Comparison of ENCODE assay signal across 20 mouse cellular contexts in the genomic region with DNA sequence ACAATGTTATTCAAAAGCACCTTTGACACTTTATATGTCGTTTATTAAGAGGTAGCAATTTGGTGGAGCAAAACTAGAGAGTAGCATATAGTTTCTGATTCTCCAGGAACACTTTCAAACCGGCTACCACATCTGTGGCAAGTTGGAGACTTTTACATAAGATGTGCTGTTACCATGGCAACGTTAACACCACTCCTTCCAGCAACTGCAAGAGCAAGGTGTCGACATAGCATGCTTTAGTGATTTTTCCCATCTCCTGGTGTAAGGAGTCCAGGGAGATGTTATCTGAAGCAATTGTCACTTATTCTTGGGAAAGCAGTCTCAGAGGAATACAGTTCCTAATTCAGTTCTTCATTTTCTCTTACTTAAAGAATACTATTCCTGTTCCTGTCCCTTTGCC.
A peak's percentile ranks its signal among the peaks of the same experiment; 100 is the strongest.
DNase-seq lines count a peak whose midpoint lies in the region; ATAC-seq and TF ChIP-seq lines count a peak whose summit lies in the region.
"Had no signal": no experiment of that assay in that cellular context is flagged by ENCODE, and none has a peak within 500 bp of the region (broad histone marks: within the 10 kb centered on the region; RNA-seq: fewer than 3 reads in every experiment).

No protein-coding gene starts in this region.

- no peaks in the 10 kb centered on the region for H3K9me3 ChIP-seq in hindbrain, postnatal 0 days (ENCODE audit: low read length)
- H3K9me3 ChIP-seq in hindbrain, embryonic 11.5 days (ENCODE audit: control insufficient read depth, low read length): no peaks in the 10 kb centered on the region
- H3K9me3 ChIP-seq: embryonic facial prominence, embryonic 12.5 days; forebrain, embryonic 15.5 days; midbrain, embryonic 12.5 days had no signal

- no peak overlapping the region for H3K27ac ChIP-seq in hindbrain, postnatal 0 days
- no peak overlapping the region for H3K27ac ChIP-seq in hindbrain, embryonic 11.5 days (ENCODE audit: low read depth, low read length)
- H3K27ac ChIP-seq: embryonic facial prominence, embryonic 12.5 days; forebrain, embryonic 15.5 days; liver, embryonic 14.5 days; macrophage; midbrain, embryonic 12.5 days had no signal

- no peaks in the 10 kb centered on the region for H3K36me3 ChIP-seq in hindbrain, postnatal 0 days (ENCODE audit: insufficient read depth, low read length)
- no peaks in the 10 kb centered on the region for H3K36me3 ChIP-seq in hindbrain, embryonic 11.5 days (ENCODE audit: control insufficient read depth, insufficient read depth, low read length)
- H3K36me3 ChIP-seq: embryonic facial prominence, embryonic 12.5 days; forebrain, embryonic 15.5 days; midbrain, embryonic 12.5 days had no signal

- H3K27me3 ChIP-seq in hindbrain, postnatal 0 days (ENCODE audit: insufficient read depth, low read length): no peaks in the 10 kb centered on the region
- H3K27me3 ChIP-seq in hindbrain, embryonic 11.5 days (ENCODE audit: control insufficient read depth, insufficient read depth, low read length): no peaks in the 10 kb centered on the region
- H3K27me3 ChIP-seq: embryonic facial prominence, embryonic 12.5 days; forebrain, embryonic 15.5 days; midbrain, embryonic 12.5 days; Patski had no signal

- H3K4me1 ChIP-seq in hindbrain, postnatal 0 days (ENCODE audit: insufficient read depth, low read length): no peaks in the 10 kb centered on the region
- H3K4me1 ChIP-seq in hindbrain, embryonic 11.5 days (replicated peaks; ENCODE audit: control insufficient read depth, insufficient read depth, low read length): no peaks in the 10 kb centered on the region
- H3K4me1 ChIP-seq: embryonic facial prominence, embryonic 12.5 days had no signal

- H3K4me3 ChIP-seq in hindbrain, postnatal 0 days (ENCODE audit: low read length): no peak overlapping the region
- H3K4me3 ChIP-seq in hindbrain, embryonic 11.5 days (ENCODE audit: low read depth, low read length): no peak overlapping the region
- H3K4me3 ChIP-seq: embryonic facial prominence, embryonic 12.5 days; forebrain, embryonic 15.5 days; midbrain, embryonic 12.5 days had no signal

- no peak overlapping the region for H3K9ac ChIP-seq in hindbrain, postnatal 0 days (replicated peaks; ENCODE audit: low read length)
- H3K9ac ChIP-seq in hindbrain, embryonic 11.5 days (ENCODE audit: low read depth, low read length): no peak overlapping the region
- H3K9ac ChIP-seq: embryonic facial prominence, embryonic 12.5 days; forebrain, embryonic 15.5 days; liver, embryonic 14.5 days; midbrain, embryonic 12.5 days had no signal

- no peak for TF ChIP-seq CTCF in hindbrain, postnatal 0 days (IDR thresholded peaks at IDR 0.05; ENCODE audit: low read depth)

- H3K4me2 ChIP-seq in hindbrain, postnatal 0 days (ENCODE audit: low read depth, low read length): no peak overlapping the region
- H3K4me2 ChIP-seq in hindbrain, embryonic 11.5 days (replicated peaks; ENCODE audit: low read depth, low read length): no peak overlapping the region
- H3K4me2 ChIP-seq: embryonic facial prominence, embryonic 12.5 days; forebrain, embryonic 15.5 days; midbrain, embryonic 12.5 days had no signal

- 42% methylated on average over 4 of the region's 4 CpGs for WGBS in hindbrain, postnatal 0 days
- WGBS in hindbrain, embryonic 11.5 days: 67% methylated on average over 4 of the region's 4 CpGs

- DNase-seq in embryo, embryonic 10 days (ENCODE audit: low spot score): peak; percentile 24
- DNase-seq in embryo, embryonic 9.5 days (ENCODE audit: extremely low spot score): no peak
- peak; percentile 69 for DNase-seq in hindbrain, postnatal 0 days (ENCODE audit: low spot score)
- no peak for DNase-seq in hindbrain, embryonic 11.5 days (ENCODE audit: low spot score)
- DNase-seq in right cerebral cortex, postnatal 25 days: peak; percentile 20
- no peak for DNase-seq in right cerebral cortex, postnatal 14 days
- no peak for DNase-seq in cerebellum, adult 18-20 months
- DNase-seq: adrenal gland, postnatal 14 days; cerebellum, adult 9-10 months; heart, adult 18-20 months; heart, postnatal 36 days; kidney, adult 8-10 months; kidney, postnatal 14 days had no signal

- ATAC-seq in hindbrain, postnatal 0 days: no peak
- no peak for ATAC-seq in hindbrain, embryonic 11.5 days (ENCODE audit: low FRiP score)
- ATAC-seq in erythroblast, adult 5-6 weeks (replicated peaks; ENCODE audit: low FRiP score, poor library complexity, severe bottlenecking): no peak
- ATAC-seq: forebrain, embryonic 15.5 days; Patski had no signal

Comparison
In these comparisons a context has a peak if more than half of its experiments do, and no peak if none do; other contexts are left out.
1. DNase-seq: peak in embryo, embryonic 10 days (single experiment), hindbrain, postnatal 0 days (single experiment) and right cerebral cortex, postnatal 25 days (single experiment); none in embryo, embryonic 9.5 days (single experiment), hindbrain, embryonic 11.5 days (single experiment), right cerebral cortex, postnatal 14 days (single experiment) and cerebellum, adult 18-20 months (0 of 2).